Mouse (Mus musculus): Measurements from ENCODE around the gene Frmd5. TPM values are rescaled to one million over a fixed set of nuclear protein-coding genes. Genes with fewer than 3 reads are reported as not detected.
A peak's percentile ranks its signal among the peaks of the same experiment; 100 is the strongest.
"Not testable (repeated sequence)": the region's sequence is repeated elsewhere in the genome, so short reads cannot be mapped to it uniquely, and the experiment has no call there.

Frmd5 gene
- total RNA-seq (2021), result 10 to 100 TPM; 55.1 to 60.1 TPM

GRCm38 (mm10) chr2:121806959-121807653, at the start of gene Frmd5:
TSS of gene Frmd5 (minus strand) at chr2:121807087.
- DNase-seq, result peak; percentile 95
- intact Hi-C loops (cut with DNase I), result loop anchor here (5.0 kb wide), 1 partner anchor 220 kb away; no protein-coding TSS in a partner anchor

GRCm38 (mm10) chr2:121853974-121854373, 47.1 kb upstream of the Frmd5 start:
- intact Hi-C loops (cut with DNase I), result no loop called here

DNA sequence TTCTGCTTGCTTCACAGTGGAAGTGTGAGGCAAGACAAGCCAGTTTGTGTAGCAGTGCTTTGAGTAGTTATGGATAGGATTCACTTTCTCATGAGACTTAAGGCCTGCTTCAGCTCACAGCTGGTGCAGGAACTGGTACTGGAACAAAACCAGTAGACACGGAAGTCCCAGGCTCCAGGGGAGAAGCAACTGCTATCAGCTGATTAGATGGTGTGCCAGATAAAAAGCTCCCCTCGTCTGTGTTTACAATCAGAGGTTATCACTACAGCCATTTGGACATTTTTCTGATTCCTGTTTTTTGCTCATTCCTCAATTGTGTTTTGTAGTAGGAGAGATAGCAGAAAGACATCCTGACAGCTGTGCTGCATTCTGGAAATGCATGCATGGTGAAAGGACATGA, 45.2 kb upstream of the Frmd5 start:
- no peak for DNase-seq
- intact Hi-C loops (cut with DNase I), result no loop called here

More at GRCm38 (mm10) chr2:121853974-121854373, 47.1 kb upstream of the Frmd5 start:
- no peak for DNase-seq

GRCm38 (mm10) chr2:121846050-121846449, 39.2 kb upstream of the Frmd5 start:
- no peak for DNase-seq
- intact Hi-C loops (cut with DNase I), result no loop called here

GRCm38 (mm10) chr2:121842249-121842648, 35.4 kb upstream of the Frmd5 start:
- no peak for DNase-seq
- intact Hi-C loops (cut with DNase I), result no loop called here

GRCm38 (mm10) chr2:121841453-121841852, 34.6 kb upstream of the Frmd5 start:
- intact Hi-C loops (cut with DNase I), result no loop called here

DNA sequence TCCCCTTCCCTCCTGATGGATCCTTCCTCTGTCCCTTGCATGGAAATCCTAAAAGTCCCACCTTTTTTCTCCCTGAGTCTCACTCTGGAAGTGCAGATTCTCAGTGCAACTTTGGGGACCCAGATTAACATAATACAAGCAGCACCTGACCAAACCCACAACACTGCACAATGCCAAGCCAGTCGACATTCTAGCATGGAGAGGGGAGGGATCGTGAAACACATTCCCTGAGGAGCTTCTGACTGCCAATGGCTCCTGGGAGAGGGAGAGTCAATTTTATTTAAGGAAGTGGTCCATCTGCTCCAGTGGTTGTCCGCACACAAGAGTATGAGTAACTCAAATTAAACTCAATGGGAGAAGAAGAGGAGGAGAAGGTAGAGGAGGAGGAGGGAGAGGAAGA, 28.0 kb upstream of the Frmd5 start:
- intact Hi-C loops (cut with DNase I), result no loop called here
- DNase-seq, result no peak

More at GRCm38 (mm10) chr2:121841453-121841852, 34.6 kb upstream of the Frmd5 start:
- no peak for DNase-seq

- peak; percentile 46 for DNase-seq
Observed at GRCm38 (mm10) chr2:121832484-121832894, 25.6 kb upstream of the Frmd5 start.

DNA sequence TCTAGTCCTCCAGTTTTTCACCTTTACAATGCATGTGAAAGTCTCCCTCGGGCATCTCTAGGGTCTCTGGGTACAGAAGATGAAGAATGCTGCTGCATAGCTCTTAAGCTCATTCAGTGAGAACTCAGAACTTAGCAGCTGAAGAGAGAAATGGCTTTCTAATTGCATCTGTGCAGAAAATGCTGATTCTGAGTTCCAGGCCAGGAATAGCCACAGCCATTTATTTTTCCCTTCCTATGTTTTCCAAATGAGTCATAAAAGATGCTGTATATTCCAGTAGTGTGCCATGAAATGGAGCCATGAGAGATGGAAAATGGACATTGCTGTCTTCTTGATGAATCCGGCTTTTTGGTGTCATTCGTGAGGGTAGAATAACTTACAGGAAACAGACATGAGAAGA, 21.5 kb upstream of the Frmd5 start:
- intact Hi-C loops (cut with DNase I), result no loop called here
- no peak for DNase-seq

More at GRCm38 (mm10) chr2:121832484-121832894, 25.6 kb upstream of the Frmd5 start:
- intact Hi-C loops (cut with DNase I), result loop anchor here (2.0 kb wide), 1 partner anchor 260 kb away; no protein-coding TSS in a partner anchor

DNA sequence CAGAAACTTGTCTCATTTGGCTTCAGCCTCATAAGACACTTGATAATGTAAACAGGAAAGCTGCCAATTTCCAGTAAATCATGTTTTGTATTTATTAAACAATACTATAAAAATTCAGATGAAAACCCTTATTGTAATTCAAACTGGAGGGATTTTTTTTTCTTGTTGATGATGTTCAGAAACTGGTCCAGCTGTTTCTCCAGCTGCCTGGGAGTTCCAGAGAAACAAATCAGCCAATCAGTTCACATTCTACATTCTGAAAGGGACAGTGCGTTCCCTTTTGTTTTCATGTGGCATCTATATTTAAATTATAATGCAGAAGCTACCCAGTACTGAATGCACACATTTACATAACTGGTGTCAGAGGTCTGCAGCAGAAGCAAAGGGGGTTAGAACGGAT, 19.3 kb upstream of the Frmd5 start:
- DNase-seq, result no peak
- intact Hi-C loops (cut with DNase I), result no loop called here

DNA sequence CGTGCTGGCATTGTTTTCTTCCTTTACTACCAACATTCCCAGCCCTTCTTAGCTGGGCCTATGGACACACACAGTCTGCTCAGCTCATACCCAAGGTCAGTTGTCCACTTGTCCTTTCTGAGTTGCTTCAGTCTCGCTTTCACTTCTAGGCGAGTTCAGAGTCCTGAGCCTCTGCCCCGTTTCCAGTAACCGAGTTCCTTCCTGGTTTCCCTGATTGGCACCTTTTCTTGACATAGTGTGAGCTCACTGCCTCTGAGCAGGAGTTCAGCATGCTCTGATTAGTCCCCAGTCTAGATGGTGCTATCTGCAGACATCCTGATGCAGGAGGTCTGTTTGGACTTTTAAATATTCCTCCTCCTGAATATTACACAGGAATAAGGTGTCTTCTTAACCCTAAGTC, 17.8 kb upstream of the Frmd5 start:
- intact Hi-C loops (cut with DNase I), result no loop called here
- DNase-seq, result no peak

DNA sequence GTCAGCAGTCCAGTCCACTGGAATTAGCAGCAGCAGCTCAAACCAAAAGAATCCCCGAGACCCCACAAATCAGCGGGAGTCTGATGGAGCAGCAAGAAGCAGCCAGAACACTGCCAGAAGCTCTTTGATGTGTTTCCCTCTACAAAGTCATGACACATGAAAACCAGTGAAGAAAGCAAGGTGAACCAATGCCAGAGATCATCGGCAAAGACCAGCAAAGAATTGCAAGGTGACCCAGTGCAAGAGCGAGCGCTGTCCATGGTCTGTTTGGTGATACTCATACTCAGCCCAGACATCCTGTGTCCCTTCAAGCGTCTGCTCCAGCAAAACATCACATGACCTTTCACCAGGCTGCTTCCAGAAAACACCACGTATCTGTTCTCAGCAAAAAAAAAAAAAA, 14.9 kb upstream of the Frmd5 start:
- DNase-seq, result no peak
- intact Hi-C loops (cut with DNase I), result no loop called here

GRCm38 (mm10) chr2:121810876-121811275, 4.0 kb upstream of the Frmd5 start:
- DNase-seq; intact Hi-C loops (cut with DNase I): not testable (repeated sequence)

- DNase-seq, result no peak
- intact Hi-C loops (cut with DNase I), result loop anchor here (5.0 kb wide), 1 partner anchor 222 kb away; no protein-coding TSS in a partner anchor
Observed at GRCm38 (mm10) chr2:121809126-121809525, 2.2 kb upstream of the Frmd5 start.

- intact Hi-C loops (cut with DNase I), result loop anchor here (5.0 kb wide), 1 partner anchor 219 kb away; no protein-coding TSS in a partner anchor
- peak; percentile 45 for DNase-seq
Observed at GRCm38 (mm10) chr2:121806171-121806943, 530 bp downstream of the Frmd5 start.

DNA sequence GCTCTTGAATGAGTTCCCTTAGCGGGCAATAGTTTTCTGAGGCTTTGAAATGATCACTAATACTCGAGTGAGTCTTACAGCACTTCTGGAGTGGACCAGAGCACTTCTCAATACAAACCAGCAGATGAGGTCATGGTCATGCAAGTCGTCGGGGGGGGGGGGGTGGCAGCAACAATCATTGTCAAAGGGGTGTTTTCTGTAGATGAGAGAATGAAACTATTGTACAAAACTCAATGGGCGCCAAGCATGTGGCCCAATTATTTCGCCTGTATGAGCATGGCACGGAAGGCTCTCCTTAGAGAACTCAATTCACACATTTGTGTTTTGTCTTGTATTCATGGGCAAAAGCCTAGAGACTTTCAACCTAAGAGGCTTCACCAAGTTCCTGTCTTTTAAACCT, 7.8 kb downstream of the Frmd5 start:
- DNase-seq, result no peak

GRCm38 (mm10) chr2:121795995-121796394, 10.9 kb downstream of the Frmd5 start:
- no peak for DNase-seq
- intact Hi-C loops (cut with DNase I), result no loop called here

More for the DNA sequence above, 7.8 kb downstream of the Frmd5 start:
- intact Hi-C loops (cut with DNase I), result no loop called here

- no peak for DNase-seq
- intact Hi-C loops (cut with DNase I), result no loop called here
Observed at GRCm38 (mm10) chr2:121789777-121790176, 17.1 kb downstream of the Frmd5 start.

GRCm38 (mm10) chr2:121788415-121788814, 18.5 kb downstream of the Frmd5 start:
- no peak for DNase-seq
- intact Hi-C loops (cut with DNase I), result no loop called here

DNA sequence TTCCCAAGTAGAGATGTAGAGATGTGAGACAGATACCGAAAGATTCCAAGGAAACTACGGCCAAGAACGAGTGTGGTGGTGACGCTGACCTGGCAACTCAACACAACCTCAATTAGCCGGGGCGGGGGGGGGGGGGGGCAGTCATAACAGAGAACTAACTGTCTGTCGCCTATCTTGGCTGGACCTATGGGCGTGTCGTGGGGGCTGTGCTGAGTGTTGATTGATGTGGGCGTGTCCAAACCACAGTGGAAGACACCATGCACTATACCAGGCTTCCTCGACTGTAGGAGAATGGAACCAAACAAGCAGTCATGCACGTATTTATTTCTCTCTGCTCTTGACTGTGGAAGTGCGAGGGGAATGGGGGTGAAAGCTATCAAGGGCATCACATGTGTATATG, 19.1 kb downstream of the Frmd5 start:
- no peak for DNase-seq
- intact Hi-C loops (cut with DNase I), result no loop called here

- intact Hi-C loops (cut with DNase I), result no loop called here
- DNase-seq, result no peak
Observed at GRCm38 (mm10) chr2:121787271-121787670, 19.6 kb downstream of the Frmd5 start.

DNA sequence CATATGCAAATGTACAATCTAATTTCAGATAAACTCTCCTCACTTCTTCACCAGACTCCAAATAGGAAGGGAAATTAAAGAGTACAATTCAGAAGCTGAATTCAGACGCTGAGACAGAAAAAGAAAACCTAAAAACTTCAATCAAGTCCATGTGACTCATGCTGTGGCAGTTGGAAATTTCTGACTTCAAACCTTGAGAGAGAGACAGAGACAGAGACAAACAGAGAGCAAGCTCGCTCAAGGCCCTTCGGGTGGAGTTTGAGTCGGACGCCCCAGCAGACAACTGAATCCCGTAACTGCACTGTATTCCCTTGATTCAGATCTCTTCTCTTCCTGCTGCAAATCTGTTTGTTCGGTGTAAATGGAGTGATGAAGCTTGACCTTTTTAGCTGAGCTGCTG, 30.7 kb downstream of the Frmd5 start:
- DNase-seq, result no peak
- intact Hi-C loops (cut with DNase I), result no loop called here

Measured in left cerebral cortex, postnatal 4 days (tissue).